Mouse (Mus musculus) C2C12 (cell line): Measurements from ENCODE around the gene Zfp691.
A peak's percentile ranks its signal among the peaks of the same experiment; 100 is the strongest.

Experiments
- CTCF ChIP-seq: IDR thresholded peaks from one replicate; pipeline ENCODE4 v1.5.1; 2011; ENCODE audit not compliant: control insufficient read depth, insufficient read depth, insufficient read length
- MAX ChIP-seq: IDR thresholded peaks from one replicate; pipeline ENCODE4 v1.6.1; 2011; ENCODE audit warnings: mild to moderate bottlenecking, control low read depth
- MYOD1 ChIP-seq: IDR thresholded peaks from one replicate; pipeline ENCODE4 v1.6.1; 2011; ENCODE audit warnings: low read depth; ENCODE audit not compliant: control insufficient read depth, insufficient read length

DNA sequence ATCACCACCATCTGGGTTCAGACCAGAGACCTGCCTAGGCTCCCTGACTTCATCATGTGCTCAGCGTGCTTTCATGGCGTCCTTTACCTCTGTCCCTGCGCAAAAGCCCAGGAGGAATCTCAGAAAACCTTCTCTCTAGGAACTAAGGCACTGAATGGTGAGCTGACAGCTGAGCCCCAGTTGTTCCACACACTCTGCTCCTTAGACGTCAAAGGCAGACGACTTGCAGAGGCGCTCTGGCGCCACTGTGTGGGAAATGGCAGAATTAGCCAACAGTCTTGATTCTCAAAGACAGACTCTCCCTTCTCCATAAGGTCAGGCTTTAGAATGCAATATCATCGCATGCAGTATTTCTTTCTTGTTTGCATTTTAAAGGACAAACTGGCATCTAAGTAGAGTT is 30.7 kb upstream of the Zfp691 start:
- TF ChIP-seq MYOD1 (no peak), CTCF (peak; percentile 71), MAX (no peak)
